Mouse (Mus musculus) MEL (cell line): ENCODE data around the gene Il27ra. TPM values are rescaled to one million over a fixed set of nuclear protein-coding genes. Genes with fewer than 3 reads are reported as not detected.

Experiments used
- DNase-seq: peaks from one replicate; pipeline ENCODE4 v3.0.0; 2011; ENCODE audit warnings: low read depth, low spot score
- H3K27ac ChIP-seq: 2 replicates; pipeline ENCODE4 v1.5.1; 2012; ENCODE audit warnings: low read depth, mild to moderate bottlenecking, control low read depth, low read length, moderate library complexity; ENCODE audit not compliant: control insufficient read depth
- H3K27me3 ChIP-seq, 2 experiments: fragments of 150-350 bp in 1 of 2; sonication (generic) in 1 of 2; 2 replicates each; pipeline ENCODE4 v1.6.1; 2012; ENCODE audit warnings: low read length in 2 of 2, mild to moderate bottlenecking in 2 of 2, improper control_type of control experiment in 1 of 2, moderate library complexity in 1 of 2; ENCODE audit not compliant: insufficient read depth in 2 of 2, control insufficient read depth in 1 of 2
- H3K36me3 ChIP-seq, 2 experiments: 2 replicates each; pipeline ENCODE4 v1.6.1; 2012 to 2014; ENCODE audit warnings: low read length in 2 of 2, improper control_type of control experiment in 1 of 2, inconsistent platforms in 1 of 2, mild to moderate bottlenecking in 1 of 2; ENCODE audit not compliant: insufficient read depth in 2 of 2, control insufficient read depth in 1 of 2
- H3K4me1 ChIP-seq, 2 experiments: fragments of 150-350 bp in 1 of 2; sonication (generic) in 1 of 2; 2 replicates each; pipeline ENCODE4 v1.6.1; 2012; ENCODE audit warnings: low read length in 2 of 2, improper control_type of control experiment in 1 of 2, mild to moderate bottlenecking in 1 of 2; ENCODE audit not compliant: insufficient read depth in 2 of 2, control insufficient read depth in 1 of 2
- H3K4me3 ChIP-seq, 2 experiments: fragments of 150-350 bp in 1 of 2; sonication (generic) in 1 of 2; 2 replicates each; pipeline ENCODE4 v1.5.1; 2012; ENCODE audit warnings: low read depth in 2 of 2, low read length in 2 of 2, mild to moderate bottlenecking in 2 of 2, moderate library complexity in 2 of 2, control low read depth in 1 of 2, improper control_type of control experiment in 1 of 2; ENCODE audit not compliant: control insufficient read depth in 1 of 2, insufficient read depth in 1 of 2
- H3K79me2 ChIP-seq: 2 replicates; pipeline ENCODE4 v1.6.1; 2012; ENCODE audit warnings: mild to moderate bottlenecking, low read length, moderate library complexity; ENCODE audit not compliant: control insufficient read depth, poor library complexity, insufficient read depth
- H3K9ac ChIP-seq: 2 replicates; pipeline ENCODE4 v1.6.1; 2012; ENCODE audit warnings: low read depth, mild to moderate bottlenecking, control low read depth, low read length, moderate library complexity; ENCODE audit not compliant: control insufficient read depth, poor library complexity, severe bottlenecking
- H3K9me3 ChIP-seq: fragments of 150-350 bp; sonication (generic); replicated peaks from 2 replicates; pipeline ENCODE4 v1.6.1; 2012; ENCODE audit warnings: mild to moderate bottlenecking, low read length, improper control_type of control experiment, moderate library complexity; ENCODE audit not compliant: insufficient read depth
- CHD1 ChIP-seq: IDR thresholded peaks from 2 replicates; pipeline ENCODE4 v1.6.1; 2012; ENCODE audit warnings: low read depth, mild to moderate bottlenecking, inconsistent platforms, low read length, improper control_type of control experiment
- CHD2 ChIP-seq: IDR thresholded peaks from 2 replicates; pipeline ENCODE4 v1.6.1; 2011; ENCODE audit warnings: low read length, improper control_type of control experiment
- E2F4 ChIP-seq: IDR thresholded peaks from 2 replicates; pipeline ENCODE4 v1.6.1; 2011; ENCODE audit warnings: low read depth, low read length, improper control_type of control experiment, borderline replicate concordance
- ELF1 ChIP-seq: IDR thresholded peaks from 2 replicates; pipeline ENCODE4 v1.6.1; 2014; ENCODE audit warnings: low read depth, mild to moderate bottlenecking, inconsistent platforms, low read length, improper control_type of control experiment, moderate library complexity
- EP300 ChIP-seq, 2 experiments: IDR thresholded peaks; 2 replicates each; pipeline ENCODE4 v1.6.1; 2011; ENCODE audit warnings: improper control_type of control experiment in 2 of 2, low read length in 2 of 2, low read depth in 1 of 2, mild to moderate bottlenecking in 1 of 2
- GABPA ChIP-seq: IDR thresholded peaks from 2 replicates; pipeline ENCODE4 v1.6.1; 2012; ENCODE audit warnings: low read depth, mild to moderate bottlenecking, inconsistent platforms, low read length, improper control_type of control experiment, moderate library complexity
- HCFC1 ChIP-seq: IDR thresholded peaks from 2 replicates; pipeline ENCODE4 v1.6.1; 2012; ENCODE audit warnings: low read depth, mild to moderate bottlenecking, inconsistent platforms, low read length, improper control_type of control experiment, moderate library complexity
- JUND ChIP-seq: IDR thresholded peaks from 2 replicates; pipeline ENCODE4 v1.6.1; 2011; ENCODE audit warnings: low read depth, mild to moderate bottlenecking, improper control_type of control experiment, low read length
- KAT2A ChIP-seq: conservative IDR thresholded peaks from 2 replicates; pipeline ENCODE4 v1.6.1; 2012; ENCODE audit warnings: low read depth, low read length, improper control_type of control experiment, inconsistent platforms
- MAX ChIP-seq: IDR thresholded peaks from 2 replicates; pipeline ENCODE4 v1.6.1; 2011; ENCODE audit warnings: low read length, improper control_type of control experiment
- MEF2A ChIP-seq: IDR thresholded peaks from 2 replicates; pipeline ENCODE4 v1.6.1; 2014; ENCODE audit warnings: low read depth, mild to moderate bottlenecking, inconsistent platforms, low read length, improper control_type of control experiment; ENCODE audit not compliant: poor library complexity, insufficient replicate concordance, severe bottlenecking; ENCODE audit errors: extremely low read depth
- MXI1 ChIP-seq: IDR thresholded peaks from 2 replicates; pipeline ENCODE4 v1.6.1; 2011; ENCODE audit warnings: mild to moderate bottlenecking, low read depth, low read length, improper control_type of control experiment
- MYB ChIP-seq: IDR thresholded peaks from 2 replicates; pipeline ENCODE4 v1.6.1; 2011; ENCODE audit warnings: mild to moderate bottlenecking, low read depth, low read length, improper control_type of control experiment
- MYC ChIP-seq: IDR thresholded peaks from 2 replicates; pipeline ENCODE4 v1.6.1; 2011; ENCODE audit warnings: low read depth, mild to moderate bottlenecking, low read length, improper control_type of control experiment, moderate library complexity
- NELFE ChIP-seq: IDR thresholded peaks from 2 replicates; pipeline ENCODE4 v1.6.1; 2011; ENCODE audit warnings: low read depth, low read length, improper control_type of control experiment
- NRF1 ChIP-seq: IDR thresholded peaks from 2 replicates; pipeline ENCODE4 v1.6.1; 2014; ENCODE audit warnings: low read depth, mild to moderate bottlenecking, inconsistent platforms, low read length, improper control_type of control experiment, moderate library complexity; ENCODE audit not compliant: poor library complexity, insufficient read depth, severe bottlenecking
- POLR2AphosphoS2 ChIP-seq: IDR thresholded peaks from 2 replicates; pipeline ENCODE4 v1.6.1; 2011; ENCODE audit warnings: low read length, improper control_type of control experiment
- POLR2AphosphoS5 ChIP-seq: IDR thresholded peaks from 2 replicates; pipeline ENCODE4 v1.6.1; 2012; ENCODE audit warnings: low read depth, borderline replicate concordance, mild to moderate bottlenecking, inconsistent platforms, low read length, moderate library complexity, mixed read lengths
- RAD21 ChIP-seq: IDR thresholded peaks from 2 replicates; pipeline ENCODE4 v1.6.1; 2011; ENCODE audit warnings: mild to moderate bottlenecking, low read depth, low read length, improper control_type of control experiment
- RCOR1 ChIP-seq: IDR thresholded peaks from 2 replicates; pipeline ENCODE4 v1.6.1; 2012; ENCODE audit warnings: low read depth, mild to moderate bottlenecking, inconsistent platforms, low read length, improper control_type of control experiment
- SMC3 ChIP-seq: IDR thresholded peaks from 2 replicates; pipeline ENCODE4 v1.6.1; 2011; ENCODE audit warnings: low read depth, low read length, improper control_type of control experiment
- TAL1 ChIP-seq: IDR thresholded peaks from 2 replicates; pipeline ENCODE4 v1.6.1; 2012; ENCODE audit warnings: mild to moderate bottlenecking, inconsistent platforms, low read length, moderate library complexity, mixed read lengths
- TBP ChIP-seq: IDR thresholded peaks from 2 replicates; pipeline ENCODE4 v1.8.0; 2011; ENCODE audit warnings: low read depth, low read length, improper control_type of control experiment
- TCF12 ChIP-seq: IDR thresholded peaks from 2 replicates; pipeline ENCODE4 v1.6.1; 2014; ENCODE audit warnings: low read depth, mild to moderate bottlenecking, inconsistent platforms, low read length, improper control_type of control experiment, moderate library complexity
- USF2 ChIP-seq, 2 experiments: IDR thresholded peaks; 2 replicates each; pipeline ENCODE4 v1.6.1; 2011 to 2012; ENCODE audit warnings: improper control_type of control experiment in 2 of 2, low read length in 2 of 2, borderline replicate concordance in 1 of 2, inconsistent platforms in 1 of 2, low read depth in 1 of 2, mild to moderate bottlenecking in 1 of 2; ENCODE audit not compliant: insufficient read depth in 1 of 2
- ZKSCAN1 ChIP-seq: IDR thresholded peaks from 2 replicates; pipeline ENCODE4 v1.6.1; 2012; ENCODE audit warnings: low read depth, mild to moderate bottlenecking, inconsistent platforms, low read length, improper control_type of control experiment, moderate library complexity
- polyA plus RNA-seq, 2 experiments: library from polyadenylated mRNA; stranded (reverse) in 1 of 2; unstranded in 1 of 2; fragments of >175 nt in 1 of 2; fragments of >200 nt in 1 of 2; gene quantifications; 2 replicates each; pipeline versions ENCODE4 v1.2.1 to v1.2.4; 2012; ENCODE audit warnings: low replicate concordance in 2 of 2, low read depth in 1 of 2; ENCODE audit not compliant: insufficient read length in 2 of 2, insufficient read depth in 1 of 2, missing spikeins in 1 of 2
- total RNA-seq: library from RNA; depleted of rRNA; stranded (reverse); fragments of 300-350 nt; gene quantifications from 2 replicates; pipeline ENCODE4 v1.2.3, GENCODE M21; 2012

Il27ra gene
- total and polyA plus RNA-seq, 3 experiments: 31.8 to 38.5 TPM; not detected in 1

GRCm38 (mm10) chr8:84044103-84044502 lies 1.7 kb upstream of the Il27ra start:
- no peak for DNase-seq
- Histone ChIP-seq H3K9ac (no peak overlapping the region), H3K79me2 (peaks cover 16% of the 10 kb centered on the region), H3K9me3 (no peaks in the 10 kb centered on the region), H3K4me1 (peaks cover 0 to 19% of the 10 kb centered on the region in 2 experiments; a peak in 3 of 4 replicates), H3K4me3 (no peak overlapping the region), H3K27me3 (no peaks in the 10 kb centered on the region), H3K36me3 (peaks cover 0 to 4% of the 10 kb centered on the region in 2 experiments; a peak in 1 of 4 replicates), H3K27ac (no peak overlapping the region)
- TF ChIP-seq MYC (no peak), KAT2A (no peak), HCFC1 (no peak), E2F4 (no peak), USF2 (IDR thresholded peaks at IDR 0.05; ENCODE audit: borderline replicate concordance in 1 of 2, insufficient read depth in 1 of 2, low read depth in 1 of 2, low read length in 2 of 2) (no peak), SMC3 (no peak), EP300 (IDR thresholded peaks at IDR 0.05; ENCODE audit: low read depth in 1 of 2, low read length in 2 of 2) (no peak), NRF1 (no peak), MXI1 (no peak), JUND (no peak), ZKSCAN1 (no peak), CHD1 (no peak), TAL1 (no peak), POLR2AphosphoS5 (no peak), ELF1 (no peak), MAX (no peak), TBP (no peak), NELFE (no peak), MEF2A (no peak), GABPA (no peak)

GRCm38 (mm10) chr8:84042948-84043342 lies 556 bp upstream of the Il27ra start:
- H3K79me2 ChIP-seq: peaks cover 16% of the 10 kb centered on the region
- H3K4me3 ChIP-seq: peak overlapping the region; percentile 87 to 89
- TF ChIP-seq POLR2AphosphoS5 (no peak), MYB (no peak), SMC3 (no peak), MXI1 (no peak), MYC (no peak), KAT2A (no peak), TCF12 (no peak), CHD2 (no peak), RCOR1 (no peak), POLR2AphosphoS2 (no peak), NELFE (no peak), ZKSCAN1 (no peak), EP300 (IDR thresholded peaks at IDR 0.05; ENCODE audit: low read depth in 1 of 2, low read length in 2 of 2) (no peak), JUND (no peak), RAD21 (no peak)
- H3K27ac ChIP-seq: no peak overlapping the region
- peak overlapping the region; percentile 92 for H3K9ac ChIP-seq
- H3K4me1 ChIP-seq: peaks cover 0 to 19% of the 10 kb centered on the region in 2 experiments; a peak in 3 of 4 replicates
- DNase-seq: no peak
- no peaks in the 10 kb centered on the region for H3K9me3 ChIP-seq
- no peaks in the 10 kb centered on the region for H3K27me3 ChIP-seq
- H3K36me3 ChIP-seq: peaks cover 2 to 4% of the 10 kb centered on the region in 2 experiments; a peak in 3 of 4 replicates
